Mouse (Mus musculus) forebrain, embryonic 11.5 days (tissue): ENCODE measurements around the gene Slc39a11. TPM values are rescaled to one million over a fixed set of nuclear protein-coding genes. Genes with fewer than 3 reads are reported as not detected.
A peak's percentile ranks its signal among the peaks of the same experiment; 100 is the strongest.

Experiments used
- ATAC-seq: fragments of 200-750 bp; cut with Nextera tagmentation; replicated peaks from 2 replicates; pipeline ENCODE4 v1.8.0; 2017; ENCODE audit warnings: moderate TSS enrichment; ENCODE audit not compliant: low FRiP score
- DNase-seq: peaks from one replicate; pipeline ENCODE4 v3.0.0-alpha.2; 2017; ENCODE audit warnings: low spot score
- H3K27ac ChIP-seq: fragments of 300-500 bp; sonication (generic); 2 replicates; pipeline ENCODE4 v1.5.1; 2014; ENCODE audit warnings: low read depth, low read length
- H3K27me3 ChIP-seq: fragments of 300-500 bp; sonication (generic); 2 replicates; pipeline ENCODE4 v1.6.1; 2014; ENCODE audit warnings: mild to moderate bottlenecking, low read length, mixed read lengths; ENCODE audit not compliant: control insufficient read depth, insufficient read depth
- H3K36me3 ChIP-seq: fragments of 300-500 bp; sonication (generic); 2 replicates; pipeline ENCODE4 v1.6.1; 2014; ENCODE audit warnings: mild to moderate bottlenecking, low read length, moderate library complexity, mixed read lengths; ENCODE audit not compliant: control insufficient read depth, insufficient read depth
- H3K4me1 ChIP-seq: fragments of 300-500 bp; sonication (generic); replicated peaks from 2 replicates; pipeline ENCODE4 v1.6.1; 2014; ENCODE audit warnings: low read length, mixed read lengths; ENCODE audit not compliant: control insufficient read depth, insufficient read depth
- H3K4me2 ChIP-seq: fragments of 300-500 bp; sonication (generic); 2 replicates; pipeline ENCODE4 v1.6.1; 2014; ENCODE audit warnings: low read depth, mild to moderate bottlenecking, low read length, moderate library complexity, mixed read lengths; ENCODE audit not compliant: severe bottlenecking
- H3K4me3 ChIP-seq: fragments of 300-500 bp; sonication (generic); 2 replicates; pipeline ENCODE4 v1.5.1; 2014; ENCODE audit warnings: low read depth, low read length
- H3K9ac ChIP-seq: fragments of 300-500 bp; sonication (generic); 2 replicates; pipeline ENCODE4 v1.6.1; 2014; ENCODE audit warnings: low read length
- H3K9me3 ChIP-seq: fragments of 300-500 bp; sonication (generic); 2 replicates; pipeline ENCODE4 v1.6.1; 2016; ENCODE audit warnings: low read length, mixed read lengths; ENCODE audit not compliant: control insufficient read depth
- WGBS: fragments of 180-500 bp; shearing (Covaris S2); extraction: QIAGEN DNeasy Blood & Tissue Kit; methylation state at CpG from one replicate; pipeline ENCODE4 v1.1.7; 2014; 5-methylcytosine and 5-hydroxymethylcytosine counted together
- polyA plus RNA-seq: library from polyadenylated mRNA; unstranded; fragments of >200 nt; fragmentation: Nextera tagmentation; extraction: Ambion mirVana; gene quantifications from 2 replicates; pipeline ENCODE4 v1.2.1, GENCODE M21; 2014

Gene Slc39a11
- polyA plus RNA-seq, 1 experiment from 2014 or later: 20.6 TPM

DNA sequence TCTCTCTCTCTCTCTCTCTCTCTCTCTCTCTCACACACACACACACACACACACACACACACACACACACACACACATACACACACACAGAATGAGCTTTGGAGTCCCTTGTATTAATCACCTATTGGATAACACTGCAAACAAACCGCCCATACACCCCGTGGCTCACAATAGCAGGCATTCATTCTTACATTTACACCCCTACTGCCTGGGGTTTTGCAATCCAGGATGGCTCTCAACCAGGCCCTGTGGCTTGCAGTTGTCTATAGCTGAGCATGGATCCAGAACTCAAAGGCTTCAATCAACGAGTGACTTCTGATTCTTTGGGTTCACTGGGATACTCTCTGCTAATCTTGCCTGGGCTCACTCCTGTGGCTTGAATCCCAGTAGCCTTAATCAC, 424.1 kb downstream of the Slc39a11 start:
- 50% methylated on average over 3 of the region's 3 CpGs for WGBS
- Histone ChIP-seq H3K4me1 (0 out of 2 replicates have a peak, but pooled peaks cover 8% of the 10 kb centered on the region), H3K36me3 (no peaks in the 10 kb centered on the region), H3K4me3 (no peak overlapping the region), H3K27ac (no peak overlapping the region), H3K9ac (no peak overlapping the region), H3K27me3 (no peaks in the 10 kb centered on the region; the same call in 1 of the 2 replicates), H3K9me3 (no peaks in the 10 kb centered on the region), H3K4me2 (no peak overlapping the region)
- ATAC-seq (no peak), DNase-seq (no peak)

- H3K27ac ChIP-seq: no peak overlapping the region
- DNase-seq (no peak), ATAC-seq (no peak)
- H3K9ac ChIP-seq: no peak overlapping the region
- no peak overlapping the region for H3K4me3 ChIP-seq
- H3K4me1 ChIP-seq: 0 out of 2 replicates have a peak, but pooled peaks cover 5% of the 10 kb centered on the region
- no peak overlapping the region for H3K4me2 ChIP-seq
- H3K27me3 ChIP-seq: no peaks in the 10 kb centered on the region; the same call in 1 of the 2 replicates
- no peaks in the 10 kb centered on the region for H3K36me3 ChIP-seq
- WGBS: 75% methylated on average over 4 of the region's 4 CpGs
- H3K9me3 ChIP-seq: no peaks in the 10 kb centered on the region; the same call in 1 of the 2 replicates
Measured at GRCm38 (mm10) chr11:113223756-113224323, 426.0 kb downstream of the Slc39a11 start.

DNA sequence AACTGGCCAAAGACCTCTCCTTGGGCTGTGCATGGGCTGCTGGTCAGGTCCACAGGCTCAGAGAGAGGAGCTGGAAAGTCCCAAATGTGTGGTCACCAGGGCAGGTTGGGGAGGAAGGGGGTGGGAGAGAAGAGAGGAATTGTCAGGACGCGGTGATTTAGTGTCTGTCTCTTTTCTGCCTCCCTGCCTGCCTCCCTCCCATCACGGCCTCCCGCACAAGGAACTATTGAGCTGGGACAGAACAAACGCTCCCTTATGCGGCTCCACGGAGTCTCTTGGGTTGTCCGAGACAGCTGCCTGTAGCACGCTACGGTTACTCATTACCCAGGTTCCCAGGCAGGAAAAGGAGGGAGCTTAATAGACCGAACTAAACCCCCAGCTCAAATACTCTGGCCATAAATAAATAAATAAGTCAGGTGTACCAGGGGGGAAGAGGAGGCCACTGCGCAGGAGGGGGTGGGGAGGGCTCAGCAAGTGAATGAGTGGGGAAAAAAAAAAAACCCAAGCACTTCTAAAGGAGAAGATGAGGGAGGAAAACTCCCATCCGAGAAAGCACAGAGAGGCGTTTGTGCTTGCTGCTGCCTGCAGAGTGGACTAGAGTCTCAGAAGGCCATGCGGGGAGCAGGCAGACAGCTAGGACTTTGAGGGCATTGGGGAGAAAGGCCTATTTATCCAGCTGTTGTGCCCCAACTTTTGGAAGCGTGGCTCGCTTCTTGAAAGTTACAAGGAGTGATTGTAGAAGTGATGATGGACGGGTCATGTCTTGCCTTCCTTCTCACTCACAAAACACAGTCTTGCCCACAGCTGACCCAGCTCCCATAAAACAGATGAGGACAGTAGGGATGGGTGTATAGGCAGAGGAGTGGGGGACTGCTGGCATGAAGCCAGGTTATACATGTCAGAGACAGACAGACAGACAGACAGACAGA, 428.3 kb downstream of the Slc39a11 start:
- Histone ChIP-seq H3K9me3 (no peaks in the 10 kb centered on the region; the same call in 1 of the 2 replicates), H3K4me3 (no peak overlapping the region), H3K9ac (no peak overlapping the region), H3K4me1 (0 out of 2 replicates have a peak, but pooled peaks cover 5% of the 10 kb centered on the region), H3K27ac (peak overlapping the region; percentile 61; the same call in 1 of the 2 replicates), H3K36me3 (no peaks in the 10 kb centered on the region), H3K27me3 (peaks cover 2% of the 10 kb centered on the region; the same call in 1 of the 2 replicates), H3K4me2 (peak overlapping the region; percentile 20; the same call in 1 of the 2 replicates)
- WGBS: 24% methylated on average over 18 of the region's 18 CpGs
- ATAC-seq: peak; percentile 83
- peak; percentile 63 for DNase-seq

GRCm38 (mm10) chr11:113220649-113221048, 429.2 kb downstream of the Slc39a11 start:
- ATAC-seq: 0 out of 2 replicates have a peak, but pooled peaks have one; percentile 31
- Histone ChIP-seq H3K4me3 (no peak overlapping the region), H3K4me2 (no peak overlapping the region), H3K9me3 (no peaks in the 10 kb centered on the region; the same call in 1 of the 2 replicates), H3K4me1 (0 out of 2 replicates have a peak, but pooled peaks cover 5% of the 10 kb centered on the region), H3K27ac (no peak overlapping the region), H3K9ac (no peak overlapping the region), H3K36me3 (no peaks in the 10 kb centered on the region), H3K27me3 (peaks cover 2% of the 10 kb centered on the region; the same call in 1 of the 2 replicates)
- DNase-seq: no peak
- 82% methylated on average over 2 of the region's 2 CpGs for WGBS

- 92% methylated on average over 7 of the region's 7 CpGs for WGBS
- H3K27me3 ChIP-seq: peaks cover 19% of the 10 kb centered on the region
- no peaks in the 10 kb centered on the region for H3K36me3 ChIP-seq
- DNase-seq (no peak), ATAC-seq (no peak)
- no peaks in the 10 kb centered on the region; the same call in none of the 2 replicates for H3K9me3 ChIP-seq
- H3K9ac ChIP-seq: no peak overlapping the region
- H3K27ac ChIP-seq: no peak overlapping the region
- H3K4me3 ChIP-seq: no peak overlapping the region
- no peaks in the 10 kb centered on the region; the same call in 1 of the 2 replicates for H3K4me1 ChIP-seq
- H3K4me2 ChIP-seq: no peak overlapping the region
Measured at GRCm38 (mm10) chr11:113214741-113215140, 435.1 kb downstream of the Slc39a11 start.

DNA sequence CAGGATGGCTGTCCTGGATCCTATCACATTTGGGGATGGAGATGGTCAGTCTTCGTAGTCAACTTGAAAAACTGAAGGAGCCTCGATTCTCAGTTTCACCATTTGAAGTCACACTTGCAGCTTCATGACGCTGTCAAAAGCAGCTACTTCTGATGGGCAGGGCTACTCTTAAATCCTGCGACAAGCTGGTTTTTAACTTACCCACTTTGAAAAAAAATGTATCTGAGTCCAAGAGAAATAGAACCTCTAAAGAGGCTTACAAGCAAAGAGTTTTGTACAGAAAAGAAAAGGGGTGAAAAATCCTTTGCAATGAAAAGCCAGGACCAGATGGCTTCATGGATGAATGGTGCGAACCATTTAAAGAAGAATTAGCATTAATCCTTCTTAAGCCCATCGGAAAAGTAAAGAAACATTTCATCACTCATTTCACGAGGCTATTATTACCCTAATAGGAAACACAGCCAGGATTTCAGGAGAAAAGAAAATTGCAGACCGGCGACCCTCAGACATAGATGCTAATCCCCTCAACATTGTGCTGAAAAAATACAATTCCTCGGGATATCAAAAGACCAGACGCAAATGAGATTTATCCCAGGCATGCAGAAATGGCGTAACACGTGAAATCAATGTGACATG, 437.4 kb downstream of the Slc39a11 start:
- no peak for DNase-seq
- Histone ChIP-seq H3K4me3 (no peak overlapping the region), H3K27ac (no peak overlapping the region), H3K36me3 (no peaks in the 10 kb centered on the region), H3K9me3 (no peaks in the 10 kb centered on the region; the same call in 1 of the 2 replicates), H3K27me3 (peaks cover 29% of the 10 kb centered on the region), H3K4me2 (no peak overlapping the region), H3K4me1 (no peaks in the 10 kb centered on the region; the same call in 1 of the 2 replicates), H3K9ac (no peak overlapping the region)
- 17% methylated on average over 13 of the region's 13 CpGs for WGBS
- ATAC-seq: peak; percentile 42; the same call in 1 of the 2 replicates

DNA sequence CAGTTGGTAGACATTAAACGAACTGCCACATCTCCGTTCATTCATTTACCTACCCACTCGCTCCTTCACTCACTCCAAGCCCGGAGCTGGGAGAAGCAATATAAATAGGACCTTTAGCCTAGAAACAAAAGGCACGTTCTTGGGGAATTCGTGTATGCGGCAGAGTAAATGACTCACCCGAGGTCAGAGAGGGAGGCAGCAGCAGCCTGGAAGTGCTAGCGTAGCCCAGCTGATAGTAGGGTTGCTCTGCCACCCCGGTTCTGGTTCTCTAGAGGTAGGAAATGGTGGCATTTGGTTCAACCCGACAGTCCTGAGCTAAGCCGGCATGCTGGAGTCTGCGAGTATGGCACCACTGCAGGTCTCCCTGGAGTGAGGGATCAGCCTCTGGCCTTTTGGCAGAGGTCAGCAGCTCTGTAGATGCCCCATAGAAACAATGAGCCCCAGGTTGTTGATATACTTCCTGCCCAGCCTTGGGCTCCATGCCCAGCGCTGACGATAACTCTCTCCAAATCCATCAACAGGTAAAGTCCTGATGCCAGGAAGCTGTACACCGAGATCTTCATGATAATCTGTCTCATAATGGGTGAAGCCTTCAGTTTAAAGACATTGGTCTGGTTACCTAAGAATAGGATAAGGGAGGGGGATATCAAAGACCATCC, 440.5 kb downstream of the Slc39a11 start:
- WGBS: 85% methylated on average over 16 of the region's 16 CpGs
- H3K9ac ChIP-seq: no peak overlapping the region
- H3K27me3 ChIP-seq: peaks cover 22% of the 10 kb centered on the region
- H3K36me3 ChIP-seq: no peaks in the 10 kb centered on the region
- no peaks in the 10 kb centered on the region; the same call in 1 of the 2 replicates for H3K4me1 ChIP-seq
- H3K4me3 ChIP-seq: no peak overlapping the region
- H3K4me2 ChIP-seq: no peak overlapping the region
- no peaks in the 10 kb centered on the region for H3K9me3 ChIP-seq
- ATAC-seq (no peak), DNase-seq (no peak)
- no peak overlapping the region for H3K27ac ChIP-seq
